Mouse (Mus musculus) frontal cortex, adult (tissue): Measurements from ENCODE around the gene Slc30a7.
A peak's percentile ranks its signal among the peaks of the same experiment; 100 is the strongest.

ENCODE experiments used
- ATAC-seq: cut with Nextera tagmentation; 2 replicates; pipeline ENCODE4 v1.9.2; 2017; ENCODE audit warnings: mild to moderate bottlenecking, moderate library complexity, mixed read lengths; ENCODE audit not compliant: low TSS enrichment

Slc30a7 gene

DNA sequence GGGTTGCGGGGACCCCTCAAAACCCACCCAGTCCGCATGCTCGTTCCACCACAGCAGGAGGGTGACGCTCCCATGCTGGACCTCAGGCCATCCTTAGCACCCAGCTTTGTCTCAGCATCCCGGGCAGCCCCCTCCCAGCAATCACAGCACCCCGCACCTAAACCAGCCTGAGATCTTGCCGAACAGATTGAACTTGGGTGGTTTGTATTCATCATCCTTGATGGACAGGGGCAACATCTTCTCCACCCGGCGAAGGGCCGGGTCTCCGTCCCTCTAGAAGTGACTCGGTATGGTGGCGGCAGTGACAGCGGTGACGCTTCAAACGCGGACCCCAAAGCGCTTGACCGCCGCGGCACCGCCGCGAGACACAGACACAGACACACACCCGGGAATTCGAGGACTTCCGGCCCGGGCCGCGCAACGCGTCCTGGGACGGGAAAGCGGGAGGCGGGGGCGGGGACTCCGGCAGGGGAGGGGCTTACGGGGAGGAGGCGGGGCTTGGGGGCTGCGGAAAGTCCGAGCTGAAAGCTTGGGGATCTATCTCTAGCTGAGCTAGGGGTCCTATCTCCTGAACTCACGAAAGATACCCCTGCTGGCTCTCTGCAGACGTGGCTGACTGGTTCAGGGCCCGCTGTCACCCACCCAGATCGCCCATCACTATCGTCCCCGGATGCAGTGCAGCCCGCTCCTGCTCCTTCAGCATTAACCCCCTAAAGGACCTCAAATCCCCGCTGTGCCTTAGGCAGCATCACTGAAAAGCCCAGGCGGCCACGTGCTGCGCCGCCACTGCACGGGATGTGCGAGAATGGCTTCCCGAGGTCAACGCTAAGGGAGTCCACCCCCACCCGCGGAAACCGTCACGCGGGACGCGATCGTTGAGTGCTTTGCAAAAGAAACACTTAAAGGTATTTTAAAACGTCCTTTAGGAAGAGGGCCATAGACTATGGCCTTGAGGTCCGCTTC is at the start of gene Slc30a7, which contains the start of gene Extl2:
TSS of gene Slc30a7 (minus strand) at position 429 of the 963 bp plus-strand sequence.
TSS of gene Extl2 (plus strand) at position 485 of the 963 bp plus-strand sequence.
- ATAC-seq = peak; percentile 58

DNA sequence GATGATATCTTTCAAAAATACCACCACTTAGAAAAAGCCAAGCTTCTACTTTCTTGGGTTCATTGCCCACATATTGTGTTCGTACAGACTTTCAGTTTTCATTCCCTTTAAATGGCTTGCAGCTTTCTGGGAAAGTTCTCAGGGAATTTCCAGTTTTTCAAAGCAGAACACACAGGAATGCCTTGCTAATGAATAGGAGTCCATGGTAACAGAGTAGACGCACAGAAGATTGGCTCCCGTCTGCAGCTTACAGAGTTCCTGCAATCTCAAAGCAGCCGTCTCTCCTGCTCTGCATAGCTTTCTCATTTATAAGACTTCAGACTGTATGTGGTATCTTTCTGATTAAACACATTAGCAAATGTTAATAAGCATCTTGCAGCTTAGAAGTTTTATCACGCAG is 39.8 kb upstream of the Slc30a7 start:
- ATAC-seq = peak; percentile 59; the same call in 1 of the 2 replicates

DNA sequence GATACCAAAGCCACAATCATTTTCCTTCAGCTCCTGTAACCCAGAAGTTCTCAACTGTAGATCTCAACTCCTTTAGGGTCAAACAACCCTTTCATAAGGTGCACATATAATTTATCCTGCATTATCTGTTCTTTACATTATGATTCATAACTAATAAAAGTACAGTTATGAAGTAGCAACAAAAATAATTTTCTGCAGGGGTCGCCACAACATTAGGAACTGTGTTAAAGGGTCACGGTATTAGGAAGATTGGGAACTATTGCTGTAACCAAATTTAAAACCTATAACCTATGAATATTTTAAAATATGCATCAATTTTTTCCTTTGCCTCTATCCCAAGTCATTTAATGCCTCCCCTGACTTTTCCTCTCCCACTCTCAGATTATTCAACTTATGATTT is 38.8 kb upstream of the Slc30a7 start:
- ATAC-seq = no peak

DNA sequence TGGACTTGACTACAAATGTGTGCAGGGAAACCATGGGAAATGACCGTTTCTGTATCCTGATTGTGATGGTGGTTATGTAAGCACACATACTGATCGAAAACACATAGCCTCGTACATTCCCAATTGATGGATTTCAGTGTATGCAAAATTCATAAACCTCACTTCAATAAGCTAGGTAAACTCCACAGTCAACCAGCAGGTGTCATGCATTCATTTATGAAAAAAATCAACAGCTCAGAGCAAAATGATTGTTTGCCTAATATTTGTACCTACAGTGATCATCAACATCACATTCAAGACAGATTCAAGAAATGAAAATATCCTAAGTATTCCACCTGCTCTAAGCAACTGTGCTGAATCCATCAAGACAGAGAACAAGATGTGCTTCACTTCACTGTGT is 33.6 kb upstream of the Slc30a7 start:
- peak; percentile 55; the same call in 1 of the 2 replicates for ATAC-seq

DNA sequence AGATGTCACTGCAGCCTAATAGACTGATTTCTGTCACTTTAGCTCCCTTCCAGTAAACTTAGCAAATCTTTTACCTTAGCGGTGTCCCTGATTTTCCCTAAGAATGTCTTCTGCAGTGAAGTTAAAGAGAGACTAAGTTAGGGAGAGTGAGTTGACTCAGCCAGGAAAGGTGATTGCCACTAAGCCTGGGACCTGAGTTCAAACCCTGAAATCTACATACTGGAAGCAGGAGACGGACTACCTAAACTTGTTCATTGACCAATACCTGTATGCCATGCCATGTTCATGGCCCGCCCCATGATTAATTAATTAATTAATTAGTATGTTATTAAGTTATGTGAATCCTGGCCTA is 26.6 kb upstream of the Slc30a7 start:
- peak; percentile 49; the same call in 1 of the 2 replicates for ATAC-seq

DNA sequence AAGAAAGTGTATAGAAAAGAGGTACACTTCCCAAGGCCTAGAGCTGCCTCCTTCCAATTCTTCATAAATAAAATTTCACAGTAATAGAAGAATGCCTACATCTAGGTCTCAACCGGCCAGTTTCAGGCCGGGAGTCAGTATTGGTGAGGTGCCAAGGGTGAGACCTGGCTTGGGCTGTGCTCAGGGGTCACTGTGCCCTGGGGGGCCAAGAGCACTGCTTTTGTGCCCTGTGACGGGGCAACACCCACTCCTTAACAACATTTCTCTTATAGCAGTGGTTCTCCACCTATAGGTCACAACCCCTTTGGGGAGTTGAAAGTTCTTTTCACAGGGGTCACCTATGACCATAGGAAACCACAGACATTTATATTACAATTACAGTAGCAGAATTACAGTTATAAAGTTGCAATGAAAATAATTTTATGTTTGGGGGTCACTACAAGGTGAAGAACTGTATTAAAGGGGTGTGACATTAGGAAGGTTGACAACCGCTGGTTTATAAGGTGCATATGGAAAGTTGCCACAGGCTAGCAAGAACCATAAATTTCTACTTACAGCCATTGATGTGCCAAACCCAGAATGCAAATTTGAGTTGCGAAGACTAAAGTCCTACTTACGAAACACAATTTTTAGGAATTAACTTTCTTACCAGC is 26.1 kb upstream of the Slc30a7 start:
- no peak; the same call in 1 of the 2 replicates for ATAC-seq

DNA sequence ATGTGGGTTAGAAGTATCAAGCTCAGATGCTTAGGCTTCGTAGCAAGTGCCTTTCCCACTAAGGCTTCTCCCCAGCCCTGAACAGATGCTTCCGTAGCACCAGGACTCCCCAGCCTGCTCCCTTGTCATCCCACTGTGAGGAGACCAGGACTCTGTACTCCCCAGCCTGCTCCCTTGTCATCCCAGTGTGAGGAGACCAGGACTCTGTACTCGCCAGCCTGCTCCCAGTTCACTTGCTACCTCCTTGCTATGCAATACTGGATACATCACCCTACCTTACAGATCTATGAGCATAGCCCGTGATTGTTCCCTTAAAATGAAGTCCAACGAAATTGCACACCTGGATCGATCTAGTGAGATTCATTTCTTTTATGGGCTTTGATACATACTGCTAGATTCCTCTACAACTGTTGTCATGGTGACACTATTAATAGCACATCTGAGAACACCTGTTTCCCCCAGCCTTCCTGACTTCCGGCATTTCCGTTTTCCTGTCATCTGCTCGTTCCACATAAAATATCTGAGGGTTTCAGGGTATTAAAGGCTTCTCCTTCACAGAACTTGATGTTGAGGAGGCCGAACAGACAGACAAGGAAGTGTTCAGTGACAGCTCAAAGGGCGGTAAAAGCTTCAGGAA is 23.1 kb upstream of the Slc30a7 start:
- ATAC-seq = peak; percentile 34

DNA sequence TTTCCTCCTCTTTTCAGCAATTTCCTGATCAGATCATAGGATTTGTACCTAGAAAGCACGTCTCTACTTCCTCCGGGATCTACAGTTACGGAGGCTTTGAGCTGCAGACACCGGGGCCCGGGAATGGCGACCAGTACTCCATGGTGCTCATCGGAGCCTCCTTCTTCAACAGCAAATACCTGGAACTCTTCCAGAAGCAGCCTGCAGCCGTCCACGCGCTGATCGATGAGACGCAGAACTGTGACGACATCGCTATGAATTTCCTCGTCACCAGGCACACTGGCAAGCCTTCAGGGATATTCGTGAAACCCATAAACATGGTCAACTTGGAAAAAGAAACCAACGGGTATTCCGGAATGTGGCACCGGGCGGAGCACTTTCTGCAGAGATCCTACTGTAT is 19.8 kb upstream of the Slc30a7 start:
- ATAC-seq = no peak

DNA sequence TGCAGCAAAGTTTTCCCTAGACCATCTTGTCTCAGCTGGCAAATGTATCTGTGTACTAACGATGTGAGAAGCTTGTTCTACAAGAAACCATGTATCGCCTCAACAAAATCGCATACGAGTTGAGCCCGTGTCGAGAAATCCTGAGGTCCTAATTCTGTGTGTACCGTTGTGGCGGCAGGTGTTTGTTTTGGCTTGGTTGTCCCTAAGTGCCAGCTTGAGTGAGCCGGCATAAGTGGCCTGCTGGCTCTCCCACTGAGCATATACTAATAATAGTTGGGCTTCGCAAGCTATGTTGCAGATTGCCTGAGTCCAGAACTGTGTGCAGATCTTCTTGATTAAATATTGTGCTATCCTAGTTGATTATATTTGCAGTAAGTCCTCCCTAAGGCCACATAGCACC is 18.5 kb upstream of the Slc30a7 start:
- ATAC-seq = no peak

DNA sequence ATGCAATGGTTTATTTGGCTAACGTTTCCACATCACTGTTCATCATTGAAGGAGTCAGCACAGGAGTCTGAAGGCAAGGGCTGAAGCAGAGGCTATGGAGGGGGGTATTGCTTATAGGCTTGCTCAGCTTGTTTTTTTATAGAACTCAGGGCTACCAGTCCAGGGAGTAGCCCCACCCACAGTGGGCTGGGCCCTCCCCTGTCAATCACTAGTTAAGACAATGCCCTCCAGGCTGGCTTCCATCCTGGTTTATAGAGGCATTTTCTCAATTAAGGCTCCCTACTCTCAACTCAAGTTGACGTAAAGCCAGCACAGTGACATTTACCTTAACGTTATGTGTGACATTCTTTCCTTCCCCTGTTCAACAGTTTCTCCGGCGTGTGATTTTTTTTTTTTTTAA is 17.5 kb upstream of the Slc30a7 start:
- 0 out of 2 replicates have a peak, but pooled peaks have one; percentile 13 for ATAC-seq

DNA sequence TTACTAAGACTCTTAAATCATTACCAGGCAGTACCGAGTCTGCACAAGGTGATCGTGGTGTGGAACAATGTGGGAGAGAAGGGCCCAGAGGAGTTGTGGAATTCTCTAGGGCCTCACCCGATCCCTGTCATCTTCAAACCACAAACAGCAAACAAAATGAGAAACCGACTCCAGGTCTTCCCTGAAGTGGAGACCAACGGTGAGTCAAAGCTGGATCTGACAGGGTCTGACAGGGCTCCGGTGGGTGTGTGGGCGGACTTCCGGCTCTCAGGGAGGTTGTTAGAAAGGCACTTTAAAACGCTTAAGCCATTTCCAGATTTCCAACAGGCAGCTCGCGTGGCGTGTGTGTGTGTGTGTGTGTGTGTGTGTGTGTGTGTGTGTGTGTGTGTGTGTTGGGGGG is 17.0 kb upstream of the Slc30a7 start:
- no peak for ATAC-seq

DNA sequence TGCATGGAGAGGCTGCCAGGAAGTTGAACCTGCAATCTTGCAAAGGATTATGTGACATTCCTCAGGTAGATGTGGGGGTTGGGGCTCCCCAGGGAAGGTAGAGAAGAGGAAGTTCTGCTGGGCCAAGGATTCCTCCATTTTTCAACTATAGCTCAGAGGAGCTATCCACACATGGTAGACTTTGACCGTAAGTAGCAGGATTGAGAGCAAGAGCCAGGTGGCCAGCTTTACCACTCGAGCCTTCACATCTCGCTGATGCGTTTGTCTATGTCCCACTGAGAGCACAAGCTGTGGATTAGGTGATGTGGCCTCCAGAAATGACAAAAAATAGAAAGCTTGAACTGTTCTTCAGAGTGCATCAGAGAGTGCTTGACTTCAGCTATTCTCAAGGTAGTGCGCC is 11.9 kb upstream of the Slc30a7 start:
- no peak for ATAC-seq

DNA sequence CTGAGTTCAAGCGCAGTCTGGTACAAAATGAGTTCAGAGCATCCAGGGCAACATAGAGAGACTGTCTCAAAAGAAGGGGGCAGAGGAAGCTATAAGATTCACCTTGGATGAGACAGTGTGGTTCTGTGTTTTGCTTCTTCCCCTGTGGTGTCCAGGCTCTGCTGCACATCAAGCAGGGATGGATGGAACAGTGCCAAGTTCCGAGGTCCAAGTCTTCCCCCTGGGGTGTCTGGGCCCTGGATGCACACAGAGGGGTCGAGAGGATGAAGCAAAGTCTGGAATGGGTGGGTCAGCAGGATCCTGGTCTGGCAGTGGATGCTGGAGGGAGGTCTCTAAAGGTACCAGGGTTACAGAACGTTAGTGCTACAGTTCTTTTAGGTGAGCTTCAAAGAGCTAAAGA is 11.4 kb upstream of the Slc30a7 start:
- ATAC-seq = no peak

DNA sequence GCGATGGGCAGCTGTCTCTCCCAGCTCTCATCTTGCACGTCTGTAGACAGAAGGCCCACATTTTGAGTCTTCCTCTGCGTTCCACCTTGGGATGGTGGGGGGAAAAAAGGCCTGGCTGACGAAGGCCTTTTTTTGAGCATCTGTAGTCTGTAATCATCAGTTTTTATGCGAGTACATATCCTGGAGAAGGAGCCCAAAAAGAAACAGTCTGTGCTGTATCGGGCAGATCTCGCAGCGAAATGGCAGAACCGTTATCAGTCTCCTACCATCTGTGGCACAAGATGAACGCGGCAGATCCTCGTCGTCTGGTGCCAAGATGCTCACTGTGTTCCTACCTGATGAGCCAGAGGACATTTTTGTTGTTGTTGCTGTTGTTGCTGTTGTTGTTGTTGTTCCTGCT is 8.9 kb upstream of the Slc30a7 start:
- peak; percentile 53 for ATAC-seq

DNA sequence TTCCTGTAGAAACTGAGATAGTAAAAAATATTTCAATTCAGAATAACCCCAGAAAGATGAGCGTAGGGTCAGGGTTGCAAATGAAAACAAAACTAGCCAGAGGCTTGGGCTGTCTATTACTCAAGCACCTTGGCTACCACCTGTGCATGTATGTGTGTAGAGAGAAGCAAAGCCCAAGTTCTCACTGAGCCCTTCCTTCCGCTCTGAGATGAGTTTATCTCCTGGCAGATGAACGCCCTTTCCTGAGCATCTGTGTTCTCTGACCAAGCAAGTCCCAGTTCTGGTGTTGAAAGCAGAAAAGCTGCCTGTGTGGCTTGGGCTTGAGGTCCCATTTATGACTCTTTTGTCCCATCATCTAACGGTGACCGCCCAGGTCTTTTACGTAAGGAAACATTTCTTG is 7.7 kb upstream of the Slc30a7 start:
- ATAC-seq = no peak

DNA sequence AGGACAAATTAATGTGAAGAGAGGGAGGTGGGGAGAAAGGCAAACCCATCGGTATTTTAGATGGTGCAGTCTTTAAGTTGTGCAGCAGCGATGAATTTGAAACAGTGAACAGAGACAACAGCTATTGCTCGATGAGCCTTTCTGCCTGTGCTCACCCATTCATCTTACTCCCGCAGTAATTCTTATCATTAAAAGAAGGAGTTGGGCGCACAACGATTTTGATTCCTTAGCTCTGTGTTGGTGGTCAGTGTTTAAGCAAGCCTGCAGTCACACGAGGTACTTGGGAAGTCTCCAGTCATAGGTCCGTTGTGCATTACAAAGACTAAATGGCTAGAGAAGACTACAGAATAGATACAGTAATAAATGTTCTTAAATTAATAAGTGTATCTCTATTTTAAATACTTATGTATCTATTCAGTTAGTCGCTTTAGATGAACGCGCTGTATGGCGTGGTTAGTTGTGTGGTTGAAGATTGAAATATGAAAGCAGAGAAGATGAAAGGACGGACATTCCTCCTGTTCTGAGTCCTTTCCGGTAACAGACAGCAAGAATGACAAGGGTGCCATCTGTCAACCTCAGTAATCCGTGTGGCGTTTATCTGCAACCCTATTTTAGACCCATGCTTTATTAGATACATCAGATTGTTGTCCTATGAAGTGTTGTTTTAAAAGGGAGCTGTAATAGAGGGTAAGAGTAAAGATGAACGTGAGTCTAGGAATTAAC is 2.6 kb upstream of the Slc30a7 start:
- ATAC-seq = no peak

DNA sequence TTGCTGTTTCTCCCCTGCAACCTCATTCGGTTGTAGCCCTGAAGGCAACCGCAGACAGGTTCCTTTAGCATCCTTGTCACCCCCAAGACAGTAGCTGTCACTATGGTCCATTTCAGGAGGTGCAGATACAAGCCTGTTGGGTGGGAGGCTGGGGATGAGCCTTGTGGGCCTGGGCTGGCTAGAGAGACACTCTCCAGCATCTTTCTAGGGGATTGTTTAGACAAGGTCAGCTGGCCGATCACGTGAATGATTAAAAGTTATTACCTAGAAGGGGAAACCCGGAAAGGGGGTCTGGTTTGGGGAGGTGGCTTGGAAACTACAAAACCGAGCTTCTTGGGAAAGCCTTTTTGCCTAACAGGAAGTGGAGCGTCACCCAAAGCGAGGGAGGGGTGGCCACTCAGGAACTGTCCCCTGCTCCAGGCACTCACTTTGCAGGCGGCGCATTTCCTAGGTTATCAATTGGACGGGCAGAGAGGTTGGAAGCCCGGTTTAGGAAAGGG is 785 bp upstream of the Slc30a7 start:
- peak; percentile 72 for ATAC-seq

DNA sequence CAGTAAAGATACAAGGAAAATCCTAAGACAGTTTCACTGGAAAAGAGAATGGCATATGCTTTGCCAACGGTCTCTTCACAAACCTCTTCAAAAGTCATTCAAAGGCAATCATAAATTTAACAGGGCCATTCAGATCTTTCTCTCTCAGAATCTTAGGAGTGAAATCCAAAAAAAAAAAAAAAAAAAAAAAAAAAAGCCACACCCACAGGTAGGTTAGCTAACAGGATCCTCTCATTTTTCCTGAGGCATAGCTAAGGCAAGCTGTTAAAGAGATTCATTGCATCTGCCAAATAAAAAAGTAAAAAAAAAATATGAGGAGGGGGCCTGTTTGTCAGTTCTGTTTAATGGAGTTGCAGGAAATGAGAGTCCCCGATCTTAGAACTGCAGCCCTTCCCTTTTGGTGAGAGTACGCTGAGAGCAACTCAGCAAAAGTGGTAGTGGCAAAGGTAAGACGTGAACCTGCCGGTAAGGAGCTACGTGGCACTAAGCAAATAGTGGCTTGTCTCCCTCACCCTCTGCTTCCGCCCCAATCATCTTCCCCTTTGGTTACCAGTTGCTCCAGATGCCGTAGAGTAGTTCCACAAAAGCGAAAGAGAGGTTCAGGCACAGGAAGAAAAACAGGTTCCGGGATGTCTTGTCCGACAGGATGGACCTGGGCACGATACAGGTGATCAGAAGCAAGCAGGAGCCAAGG is 775 bp downstream of the Slc30a7 start:
- ATAC-seq = peak; percentile 2

DNA sequence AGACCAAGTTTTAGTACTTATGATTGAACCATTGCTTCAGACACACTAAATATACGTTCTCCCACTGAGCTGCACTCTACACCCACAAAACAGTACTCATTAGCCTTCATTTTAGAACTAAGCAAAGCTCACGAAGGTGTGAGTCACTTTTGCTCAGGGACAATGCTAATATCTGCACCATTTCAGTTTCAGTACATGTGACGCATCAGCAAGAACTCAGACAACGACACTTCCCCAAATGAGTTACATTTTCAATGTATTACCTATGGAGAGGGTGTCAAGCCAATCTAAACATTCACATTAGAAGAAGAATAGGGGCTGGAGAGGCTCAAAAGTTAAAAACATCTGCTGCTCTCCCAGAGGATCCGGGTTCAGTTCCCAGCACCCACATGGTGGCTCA is 10.3 kb downstream of the Slc30a7 start:
- ATAC-seq = no peak

DNA sequence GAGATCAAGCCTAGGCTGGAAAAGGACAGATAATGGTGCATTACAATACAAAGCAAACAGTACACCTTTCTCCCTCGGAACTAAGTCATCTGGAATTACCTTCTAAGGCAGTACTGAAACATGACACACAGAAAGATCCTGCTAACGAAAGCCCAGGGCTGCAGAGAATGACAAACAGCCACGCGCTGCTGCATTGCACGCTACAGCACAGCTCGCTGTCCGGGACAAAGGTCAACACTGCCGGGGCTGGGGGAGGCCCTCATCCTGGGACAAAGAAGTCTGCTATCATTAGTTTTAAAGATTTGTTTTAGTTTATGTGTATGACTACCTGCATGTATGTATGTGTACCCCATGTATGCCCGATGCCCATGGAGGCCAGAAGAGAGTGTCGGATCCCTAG is 14.2 kb downstream of the Slc30a7 start:
- ATAC-seq = no peak

DNA sequence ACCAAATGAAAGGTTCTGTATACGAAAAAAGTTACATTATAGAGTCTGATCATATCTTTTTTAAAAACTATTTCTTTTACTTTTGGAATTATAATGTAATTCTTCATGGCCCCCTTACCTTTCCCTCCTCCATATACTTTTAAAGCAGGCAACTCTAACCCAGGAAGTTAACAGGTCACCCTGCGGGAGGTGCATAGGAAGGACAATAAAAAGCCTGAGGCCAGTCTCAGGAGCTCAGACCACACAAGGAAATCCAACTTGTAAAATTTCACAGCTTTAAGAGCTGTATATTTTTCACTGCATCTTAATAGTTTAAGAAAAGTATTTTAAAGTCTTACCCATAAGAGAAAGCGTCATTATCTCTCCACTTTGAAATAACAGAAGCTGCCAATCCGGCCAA is 14.6 kb downstream of the Slc30a7 start:
- ATAC-seq = no peak
